Mouse (Mus musculus) common myeloid progenitor, adult 5-6 weeks (primary cell): ENCODE data around the gene Ank2. TPM values are rescaled to one million over a fixed set of nuclear protein-coding genes. Genes with fewer than 3 reads are reported as not detected.
A peak's percentile ranks its signal among the peaks of the same experiment; 100 is the strongest.
"Not testable (repeated sequence)": the region's sequence is repeated elsewhere in the genome, so short reads cannot be mapped to it uniquely, and the experiment has no call there.

Experiments
- ATAC-seq: replicated peaks from 2 replicates; pipeline ENCODE4 v1.8.0; 2016; ENCODE audit warnings: low read depth, mild to moderate bottlenecking, moderate TSS enrichment, inconsistent platforms; ENCODE audit not compliant: poor library complexity, severe bottlenecking
- total RNA-seq: library from RNA; stranded (forward); fragments of 200-1000, 187-1606 nt; gene quantifications from 2 replicates; pipeline ENCODE4 v1.2.3, GENCODE M21; 2017

The Ank2 gene
- total RNA-seq, 1 experiment from 2014 or later = 0.27 TPM

DNA sequence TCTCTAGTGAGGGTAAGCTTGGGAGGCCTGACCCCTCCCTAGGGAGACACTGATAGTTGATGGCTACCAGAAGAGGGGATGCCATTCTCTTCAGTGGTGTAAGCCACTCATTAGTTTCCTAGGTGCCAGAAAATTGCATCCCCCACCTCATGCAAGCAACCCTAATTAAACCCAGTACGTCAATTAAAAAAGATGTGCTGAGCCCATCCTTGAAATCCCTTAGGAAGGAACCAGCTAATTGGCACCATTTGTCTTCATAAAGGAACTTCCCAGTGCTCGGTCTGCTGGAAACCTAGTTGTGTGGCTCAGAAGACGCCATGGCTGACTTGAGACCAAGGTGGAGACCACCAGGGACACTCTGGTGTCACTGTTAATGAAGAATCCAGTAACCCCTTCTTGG lies 65.9 kb downstream of the Ank2 start:
- ATAC-seq = no peak

DNA sequence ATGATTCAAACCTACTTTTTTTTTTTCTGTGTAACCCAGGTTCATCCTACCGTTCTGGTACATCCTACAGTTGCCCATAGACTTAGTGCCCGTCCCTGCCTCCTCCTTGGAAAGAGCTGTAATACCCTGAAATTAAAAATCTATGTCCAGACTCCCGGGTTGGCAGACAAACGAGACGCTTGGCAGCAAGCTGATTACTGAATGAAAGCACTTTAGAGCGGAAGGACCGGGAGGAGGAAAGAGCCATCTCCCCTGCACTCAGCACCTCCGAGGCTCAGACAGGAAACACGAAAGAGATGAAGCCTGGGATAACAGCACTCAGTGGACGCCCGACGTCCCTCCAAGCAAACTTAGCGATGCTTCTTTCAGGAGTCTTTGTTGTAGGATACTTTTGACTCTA lies 69.3 kb downstream of the Ank2 start:
- ATAC-seq = no peak

DNA sequence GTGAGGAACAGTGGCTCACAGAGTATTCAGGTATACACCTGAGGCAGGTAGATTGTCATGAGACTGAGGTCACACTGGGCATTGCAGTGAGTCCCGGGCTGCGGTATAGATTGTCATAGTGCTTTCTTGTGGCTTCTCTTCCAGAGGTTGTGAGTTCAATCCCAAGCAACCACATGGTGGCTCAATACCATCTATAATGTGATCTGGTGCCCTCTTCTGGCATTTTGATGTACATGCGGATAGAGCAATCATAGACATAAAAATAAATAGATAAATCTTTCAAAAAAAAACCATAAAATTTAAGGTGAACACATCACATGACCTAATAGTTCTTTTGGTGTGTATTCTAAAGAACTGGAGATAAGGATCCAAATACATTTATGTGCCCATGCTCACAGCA lies 70.6 kb downstream of the Ank2 start:
- peak; percentile 32; the same call in 1 of the 2 replicates for ATAC-seq

DNA sequence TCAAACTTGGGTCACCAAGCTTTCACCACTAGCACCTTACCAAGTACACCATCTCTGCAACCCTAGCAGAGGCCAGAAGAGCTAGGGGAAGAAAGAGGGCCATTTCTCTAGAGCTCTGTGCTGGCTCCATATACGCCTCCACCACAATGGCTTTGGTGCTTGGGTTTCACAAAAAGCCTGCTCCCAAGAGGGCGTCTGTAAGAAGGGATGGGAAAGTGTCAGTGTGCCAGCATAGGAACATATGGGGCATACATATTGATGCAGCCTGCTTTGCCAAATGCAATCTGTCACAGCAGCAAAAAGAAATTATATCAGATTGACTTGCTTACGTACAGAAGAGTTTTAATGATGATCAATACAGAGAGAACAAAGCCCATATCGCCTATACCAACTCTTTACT lies 82.2 kb downstream of the Ank2 start:
- no peak for ATAC-seq

DNA sequence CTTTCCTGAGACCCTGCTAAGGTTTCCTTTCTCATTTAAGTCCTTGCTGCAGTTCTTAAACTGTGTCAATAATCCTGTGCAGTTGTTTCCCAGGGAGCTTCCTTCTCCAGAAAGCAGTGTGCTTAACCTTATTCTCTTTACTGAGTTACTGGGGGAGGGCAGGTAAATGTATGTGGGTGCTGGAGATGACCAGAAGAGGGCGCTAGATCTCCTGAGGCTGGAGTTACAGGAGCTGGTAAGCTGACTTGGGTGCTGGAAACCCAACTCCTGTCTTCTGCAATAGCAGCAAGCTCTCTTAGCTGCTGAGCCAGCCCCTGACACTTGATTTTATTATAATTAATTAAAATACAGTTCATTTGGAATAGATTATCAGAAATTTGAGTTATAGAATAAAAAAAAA lies 84.7 kb downstream of the Ank2 start:
- ATAC-seq = no peak

DNA sequence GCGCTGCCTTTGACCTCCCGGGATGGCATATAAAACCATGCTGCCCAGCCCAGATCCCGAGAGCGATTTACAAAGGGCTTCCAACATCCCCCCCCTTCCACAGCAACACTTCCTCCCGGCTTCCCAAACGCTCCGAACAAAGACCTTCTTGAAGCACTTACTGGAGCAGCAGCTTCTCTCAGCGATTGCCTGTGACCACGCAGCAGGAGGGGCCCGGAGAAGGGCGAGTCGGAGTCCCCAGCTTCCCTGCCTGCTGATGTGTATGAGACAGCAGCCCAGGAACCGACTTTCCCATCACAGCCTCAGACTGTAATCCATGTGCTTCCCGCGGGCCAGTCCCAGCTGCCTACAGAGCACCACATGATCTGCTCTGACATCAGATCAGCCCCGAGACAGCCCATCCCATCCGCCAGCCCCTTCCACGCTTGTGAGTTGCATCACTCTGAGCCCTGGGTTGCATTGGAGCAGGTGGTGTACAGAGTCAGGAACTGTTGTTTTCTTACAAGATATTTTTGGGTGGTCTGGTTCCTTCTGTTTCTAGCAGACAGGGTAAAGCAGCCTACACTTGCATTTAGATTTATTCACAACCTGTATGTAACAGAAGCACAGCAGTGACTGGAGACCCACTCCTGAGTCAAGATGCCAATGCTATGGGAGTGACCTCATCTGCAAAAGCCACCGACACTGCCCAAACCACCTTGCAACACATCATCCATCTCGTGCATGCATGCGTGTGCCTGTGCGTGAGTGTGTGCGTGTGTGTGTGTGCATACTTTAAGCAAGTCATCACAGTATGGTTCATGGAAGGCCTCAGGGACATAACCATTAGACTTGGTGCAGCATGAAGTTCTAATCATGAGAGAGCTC lies 90.2 kb downstream of the Ank2 start:
- ATAC-seq = peak; percentile 76

DNA sequence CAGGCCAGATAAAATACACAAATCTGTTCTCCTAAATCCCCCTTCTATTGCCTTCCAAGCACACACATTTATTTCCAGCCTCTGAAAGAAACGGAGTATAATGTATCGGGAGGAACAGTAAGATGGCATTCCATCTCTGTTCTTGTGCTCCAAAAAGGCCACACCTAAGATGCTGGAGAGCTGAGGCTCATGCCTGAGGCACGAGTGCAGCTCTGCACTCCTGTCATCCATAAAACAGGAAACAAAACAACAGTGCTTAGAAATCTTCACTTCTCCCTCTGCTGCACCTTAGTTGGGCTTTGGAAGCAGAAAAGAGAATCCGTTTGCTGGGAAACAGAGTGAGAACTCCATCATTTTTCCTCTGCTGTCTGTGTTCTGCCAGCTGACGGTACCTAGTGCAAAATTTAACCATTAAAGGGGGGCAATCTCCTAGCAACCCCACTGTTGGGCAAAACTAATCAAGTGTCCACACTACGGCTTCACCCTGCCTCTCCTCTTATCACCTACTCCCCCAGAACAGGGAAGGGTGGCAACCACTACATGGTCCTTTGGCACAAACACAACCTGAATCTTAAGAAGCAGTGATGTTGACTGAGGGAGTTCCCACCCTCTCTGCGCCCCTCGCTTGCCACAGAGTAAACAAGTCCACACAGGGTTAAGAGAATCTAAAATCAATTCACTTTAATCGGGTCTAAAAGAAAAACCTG lies 91.1 kb downstream of the Ank2 start:
- no peak for ATAC-seq

DNA sequence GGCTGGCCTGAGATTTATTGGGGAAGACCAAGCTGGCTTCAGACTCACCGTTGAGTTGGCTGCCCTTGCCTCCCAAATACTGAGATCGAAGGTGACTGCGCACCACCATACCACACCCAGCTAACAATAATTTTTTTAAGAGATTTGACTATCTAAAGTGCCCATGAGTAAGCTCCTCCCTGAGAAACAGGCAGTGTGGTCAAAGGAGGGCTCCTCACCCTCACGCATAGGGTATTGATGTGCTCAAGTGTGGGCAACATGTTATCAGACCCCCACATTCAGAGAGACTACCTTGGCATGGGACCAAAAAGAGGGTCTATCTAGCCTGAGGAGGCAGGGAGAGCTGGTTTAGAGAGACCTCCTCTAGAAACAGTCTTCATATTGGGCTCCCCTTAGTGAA lies 92.3 kb downstream of the Ank2 start:
- ATAC-seq = no peak; the same call in 1 of the 2 replicates

DNA sequence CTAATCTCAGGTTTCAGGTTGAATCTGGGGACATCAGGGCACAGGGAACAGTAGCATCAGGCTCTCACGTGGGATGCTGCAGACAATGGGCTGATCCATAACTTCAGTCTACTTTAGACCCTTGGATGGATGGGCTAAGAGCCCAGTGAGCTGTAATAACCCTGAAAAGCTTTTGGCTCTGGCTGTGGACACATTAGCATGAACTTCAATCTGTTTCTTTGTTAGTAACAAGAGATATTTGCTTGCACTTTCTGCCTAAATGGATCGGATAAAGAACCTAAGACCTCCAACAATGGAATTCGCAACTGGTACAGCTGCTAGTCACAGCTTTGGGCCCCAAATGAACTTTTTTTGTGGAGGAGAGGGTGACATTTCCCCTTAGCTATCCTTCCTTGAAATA lies 94.8 kb downstream of the Ank2 start:
- ATAC-seq = no peak

DNA sequence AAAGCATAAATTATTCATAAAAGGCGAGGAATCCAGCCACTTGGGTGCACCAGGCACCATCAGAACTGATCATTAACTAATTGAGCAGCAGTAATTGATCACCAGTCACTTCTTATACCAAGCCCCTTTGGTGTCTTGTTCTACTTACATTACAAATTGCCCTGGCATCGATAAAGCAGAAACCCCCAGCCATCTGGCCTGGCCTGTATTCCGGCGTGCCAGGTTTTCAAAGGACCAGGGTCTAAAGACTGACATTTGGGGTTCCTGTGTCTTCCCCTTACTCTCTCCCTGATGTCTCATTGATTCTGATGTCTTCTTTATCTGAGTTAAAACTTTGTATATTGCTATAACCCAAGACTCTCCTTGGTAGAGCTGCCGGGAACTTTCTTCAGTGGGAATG lies 98.2 kb downstream of the Ank2 start:
- ATAC-seq = no peak

DNA sequence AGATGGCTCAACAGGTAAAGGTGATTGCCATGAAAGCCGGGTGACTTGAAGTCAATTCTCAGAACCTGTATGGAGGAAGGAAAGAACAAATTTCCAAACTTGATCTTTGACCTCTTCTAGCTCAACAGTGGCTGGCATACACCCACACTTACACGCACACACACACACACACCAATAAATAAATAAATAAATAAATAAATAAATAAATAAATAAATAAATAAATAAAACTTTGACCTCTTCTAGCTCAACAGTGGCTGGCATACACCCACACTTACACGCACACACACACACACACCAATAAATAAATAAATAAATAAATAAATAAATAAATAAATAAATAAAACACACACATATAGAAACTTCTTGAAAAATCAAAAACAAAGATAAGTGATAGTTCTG lies 98.7 kb downstream of the Ank2 start:
- ATAC-seq = not testable (repeated sequence)

DNA sequence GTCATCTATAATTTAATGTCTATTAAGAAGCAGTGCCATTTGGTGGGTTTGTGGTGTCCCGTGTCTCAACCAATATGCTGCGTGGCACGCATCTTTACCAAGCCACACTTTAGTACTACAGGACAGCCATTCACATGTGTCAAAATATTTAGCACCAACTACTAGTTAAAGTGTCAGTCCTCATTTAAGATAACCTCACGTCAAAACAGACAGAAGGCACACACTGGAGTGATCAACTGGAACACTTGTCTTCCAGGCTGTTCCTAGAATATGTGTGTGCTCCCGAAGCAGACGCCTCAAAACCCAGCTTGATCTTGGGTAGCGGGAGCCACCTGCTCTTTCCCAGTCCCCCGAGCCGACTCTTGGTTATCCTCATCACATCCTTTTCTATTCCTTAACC lies 101.4 kb downstream of the Ank2 start:
- no peak for ATAC-seq

DNA sequence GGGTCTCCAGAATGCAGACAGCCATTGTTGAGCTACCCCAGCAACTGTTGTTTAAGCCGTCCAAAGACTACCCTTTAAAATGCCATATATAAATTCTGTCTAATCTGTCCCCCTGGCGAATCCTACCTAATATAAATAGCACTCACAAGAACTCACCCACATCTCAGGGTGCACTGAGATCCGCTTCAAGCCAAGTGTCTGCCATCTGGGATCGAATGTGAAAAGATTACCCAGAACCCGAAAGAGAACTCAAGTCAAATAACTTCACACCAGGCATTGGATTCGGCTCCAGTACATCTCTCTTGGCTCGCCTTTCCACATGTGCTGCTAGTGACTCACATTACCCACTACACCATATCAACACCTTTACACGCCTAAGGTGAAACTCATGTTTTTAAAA lies 103.9 kb downstream of the Ank2 start:
- ATAC-seq = no peak

DNA sequence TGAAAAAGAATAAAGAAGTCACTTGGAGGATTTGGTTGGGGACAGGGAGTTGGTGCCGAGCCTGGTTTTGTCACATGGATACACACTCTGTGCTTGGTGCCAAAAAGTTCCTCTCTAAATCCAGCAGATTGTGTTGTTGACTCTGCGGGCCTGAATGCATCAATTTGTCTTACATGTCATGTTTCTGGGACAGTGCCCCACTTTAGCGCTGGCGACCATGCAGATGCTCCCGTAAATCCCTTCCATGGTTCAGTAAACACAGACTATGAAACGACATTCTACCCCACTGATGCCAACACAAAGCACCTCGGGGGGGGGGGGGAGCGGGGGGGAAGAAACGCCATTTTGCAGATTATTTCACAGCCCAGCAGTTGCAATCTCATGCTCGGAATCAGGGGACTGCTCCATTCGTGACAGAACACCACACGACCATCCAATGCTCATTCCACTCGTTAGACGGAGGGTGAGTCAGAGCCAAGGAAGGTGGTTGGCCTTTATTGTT lies 112.1 kb downstream of the Ank2 start:
- ATAC-seq = no peak

DNA sequence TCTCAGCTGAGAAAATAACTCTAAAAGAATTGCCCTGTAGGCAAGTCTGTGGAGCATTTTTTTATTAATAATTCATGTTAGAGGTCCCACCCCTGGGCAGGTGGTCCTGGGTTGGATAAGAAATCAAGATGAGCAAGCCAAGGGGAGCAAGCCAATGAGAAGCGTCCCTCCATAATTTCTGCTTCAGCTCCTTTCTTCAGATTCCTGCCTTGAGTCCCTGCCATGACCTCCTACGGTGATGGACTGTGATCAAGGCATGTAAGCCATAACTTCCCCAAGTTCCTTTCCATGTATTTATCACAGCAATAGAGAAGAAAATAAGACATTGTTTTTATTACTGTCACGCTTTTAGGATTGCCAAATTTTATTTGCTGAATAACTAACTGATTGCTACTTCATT lies 115.9 kb downstream of the Ank2 start:
- no peak for ATAC-seq

DNA sequence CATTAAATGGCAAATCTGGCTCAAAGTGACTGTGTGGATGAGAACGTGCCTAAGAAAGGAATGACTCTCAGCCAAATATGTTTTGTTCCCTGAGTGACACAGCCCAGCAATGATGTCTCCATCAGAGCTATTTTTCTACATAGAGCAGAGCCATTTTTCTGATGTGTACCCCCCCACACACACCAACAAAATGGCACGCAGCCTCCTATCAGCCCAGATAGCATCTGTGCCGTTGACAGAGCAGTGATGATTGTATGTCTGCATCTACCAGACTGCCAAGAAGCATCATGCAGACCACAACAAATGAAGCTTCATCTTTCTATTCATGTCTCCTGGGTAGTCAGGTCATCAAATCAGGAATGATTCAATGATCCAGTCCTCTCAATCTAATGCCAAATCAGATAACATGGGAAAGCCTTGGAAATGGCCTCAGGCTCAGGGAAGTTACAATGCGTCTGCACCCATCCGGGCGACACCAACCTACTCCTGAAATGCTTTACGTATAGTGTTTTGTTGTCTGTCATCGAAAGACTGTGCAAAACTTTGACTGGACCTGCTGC lies 122.2 kb downstream of the Ank2 start:
- ATAC-seq = no peak

DNA sequence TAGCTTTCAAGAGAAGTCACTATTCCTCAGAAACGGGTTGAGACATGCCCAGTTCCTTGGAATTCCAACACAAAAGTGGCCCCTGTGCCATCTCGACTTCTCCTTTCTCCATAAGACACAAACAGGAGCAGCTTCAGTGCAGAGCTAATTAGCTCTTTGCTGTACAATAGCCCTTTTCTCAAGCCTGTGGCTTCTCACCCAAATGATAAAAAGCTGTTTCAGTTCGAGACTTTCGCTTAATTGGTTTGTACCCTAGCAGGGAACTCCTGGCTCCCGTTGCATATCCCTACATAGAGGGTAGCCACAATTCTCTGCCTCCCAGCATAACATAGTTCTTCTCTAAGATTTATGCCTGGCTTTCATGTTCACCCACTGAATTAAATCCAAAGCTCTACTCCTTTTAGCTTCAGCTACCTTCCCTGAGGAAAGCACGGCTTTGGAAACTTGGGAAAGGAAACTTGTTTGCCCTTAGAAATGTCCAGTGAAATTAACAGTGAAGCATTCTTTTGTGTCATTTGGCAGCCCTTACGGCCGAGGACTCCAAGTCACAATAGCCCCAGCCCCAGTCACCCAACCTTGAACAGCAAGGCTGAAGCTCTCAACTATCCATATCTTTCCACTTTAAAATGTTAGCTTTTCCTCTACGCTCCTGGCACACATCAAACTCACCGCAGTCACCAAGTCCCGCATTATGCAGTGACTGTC lies 123.0 kb downstream of the Ank2 start:
- ATAC-seq = no peak

DNA sequence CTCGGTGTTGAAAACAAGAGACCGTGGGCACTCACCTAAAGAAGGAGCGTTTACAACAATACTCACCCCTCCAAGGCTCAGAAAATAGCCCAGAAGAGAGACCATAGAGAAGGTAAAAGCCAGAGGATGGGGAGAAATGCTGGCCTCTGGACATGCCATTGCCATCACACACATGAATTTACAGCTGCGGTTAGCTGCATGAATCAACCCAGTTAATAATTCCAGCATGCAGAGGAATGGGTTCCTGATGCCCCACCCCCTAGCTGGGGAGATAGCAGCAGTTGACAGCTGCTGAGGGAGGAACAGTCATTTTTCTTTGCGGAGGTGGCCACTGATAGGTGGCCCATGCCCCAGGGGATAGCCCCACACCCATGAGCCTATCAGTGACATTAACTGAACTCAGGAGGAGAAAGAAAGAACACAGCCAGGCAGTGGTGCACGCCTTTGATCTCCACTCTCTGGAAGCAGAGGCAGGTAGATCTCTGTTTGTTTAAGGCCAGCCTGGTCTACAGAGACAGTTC lies 124.9 kb downstream of the Ank2 start:
- ATAC-seq = no peak

DNA sequence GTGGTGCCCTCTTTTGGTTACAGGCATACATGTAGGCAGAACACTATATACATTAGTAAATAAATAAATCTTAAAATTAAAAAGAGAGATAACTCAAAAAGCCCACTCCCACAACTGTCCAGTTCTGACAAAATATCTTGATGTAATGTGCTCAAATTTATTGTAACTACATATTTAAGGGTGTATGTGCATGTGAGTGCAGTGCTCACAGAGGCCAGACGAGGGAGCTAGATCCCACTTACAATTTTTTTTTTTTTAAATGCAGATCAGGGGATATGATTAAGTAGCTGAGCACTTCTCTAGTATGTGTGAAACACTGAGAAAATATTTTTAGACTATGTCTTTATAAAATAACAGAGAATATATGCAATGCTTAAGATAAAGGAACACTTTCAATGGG lies 127.4 kb downstream of the Ank2 start:
- no peak for ATAC-seq

DNA sequence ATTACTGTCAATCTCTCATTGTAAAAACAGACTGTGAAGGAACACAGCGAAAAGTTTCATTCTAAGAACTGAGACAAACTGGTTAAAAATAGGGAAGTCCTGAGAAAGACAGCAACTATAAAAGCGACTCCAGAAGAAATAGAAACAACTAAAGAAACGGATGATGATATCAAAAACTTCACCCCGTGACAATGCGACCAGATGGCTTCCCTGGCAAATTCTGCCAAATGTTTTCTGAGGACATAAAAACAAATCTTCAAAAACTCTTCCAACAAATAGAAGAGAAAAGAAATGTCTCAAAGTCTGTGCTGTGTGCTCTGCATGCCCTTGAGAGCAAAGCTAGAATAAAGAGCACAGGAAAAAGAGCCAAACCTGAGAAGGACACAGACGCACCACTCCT lies 129.6 kb downstream of the Ank2 start:
- ATAC-seq = no peak
